Mouse (Mus musculus): ENCODE measurements around the gene Tns1.

DNA sequence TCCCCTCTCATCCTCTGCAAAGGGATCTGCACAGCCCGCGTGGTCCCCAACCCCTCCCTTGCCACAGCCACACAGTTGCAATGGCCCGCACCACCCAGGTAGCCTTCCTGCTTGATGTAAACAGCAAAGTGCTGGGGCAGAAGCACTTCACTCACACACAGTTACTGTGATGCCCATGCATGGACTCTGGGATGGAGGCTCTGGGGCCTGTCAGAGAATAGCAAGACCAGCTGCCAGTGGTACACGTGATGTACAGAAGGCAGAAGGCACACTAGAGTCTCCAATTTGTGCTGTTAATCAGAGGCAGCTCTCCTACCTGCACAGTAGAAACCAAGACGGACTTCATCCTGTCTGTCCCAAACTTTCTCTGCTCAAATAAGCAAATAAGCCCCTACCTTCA lies 181.0 kb downstream of the Tns1 start:
- TF ChIP-seq CTCF (conservative IDR thresholded peaks at IDR 0.05 in 1 of 2, IDR thresholded peaks at IDR 0.05 in 1 of 2; ENCODE audit: low read depth in 2 of 2, low read length in 2 of 2): no peak
- no peak for TF ChIP-seq RCOR1 (conservative IDR thresholded peaks at IDR 0.05; ENCODE audit: low read depth, low read length)
- TF ChIP-seq POLR2AphosphoS2 (IDR thresholded peaks at IDR 0.05; ENCODE audit: low read depth, low read length): no peak
- no peak for TF ChIP-seq MAX (IDR thresholded peaks at IDR 0.05; ENCODE audit: low read length)
- no peak for TF ChIP-seq GABPA (IDR thresholded peaks at IDR 0.05; ENCODE audit: insufficient replicate concordance, low read depth, low read length)
- no peak for TF ChIP-seq MAFK (IDR thresholded peaks at IDR 0.05; ENCODE audit: insufficient replicate concordance, low read length)
- no peak for TF ChIP-seq POLR2A (IDR thresholded peaks at IDR 0.05; ENCODE audit: low read depth, low read length)
- TF ChIP-seq CHD1 (IDR thresholded peaks at IDR 0.05; ENCODE audit: low read depth, low read length): no peak
- no peak for TF ChIP-seq NELFE (IDR thresholded peaks at IDR 0.05; ENCODE audit: low read depth, low read length)

Data from CH12.LX (cell line).